Mouse (Mus musculus): ENCODE results near the gene Supt5.
"Not testable (repeated sequence)": the region's sequence is repeated elsewhere in the genome, so short reads cannot be mapped to it uniquely, and the experiment has no call there.

- not testable (repeated sequence) for TF ChIP-seq POLR2A (IDR thresholded peaks at IDR 0.05; ENCODE audit: control insufficient read depth, extremely low read depth, insufficient read depth, low read length, poor library complexity); CTCF (IDR thresholded peaks at IDR 0.05; ENCODE audit: borderline replicate concordance, control insufficient read depth, extremely low read depth, insufficient read depth, low read length, poor library complexity)
Measured at GRCm38 (mm10) chr7:28387384-28387783, 48.8 kb upstream of the Supt5 start.

Data from thymus, adult 2 months (tissue).